Mouse (Mus musculus): Measurements from ENCODE around the gene Rftn1.

Rftn1 gene

DNA sequence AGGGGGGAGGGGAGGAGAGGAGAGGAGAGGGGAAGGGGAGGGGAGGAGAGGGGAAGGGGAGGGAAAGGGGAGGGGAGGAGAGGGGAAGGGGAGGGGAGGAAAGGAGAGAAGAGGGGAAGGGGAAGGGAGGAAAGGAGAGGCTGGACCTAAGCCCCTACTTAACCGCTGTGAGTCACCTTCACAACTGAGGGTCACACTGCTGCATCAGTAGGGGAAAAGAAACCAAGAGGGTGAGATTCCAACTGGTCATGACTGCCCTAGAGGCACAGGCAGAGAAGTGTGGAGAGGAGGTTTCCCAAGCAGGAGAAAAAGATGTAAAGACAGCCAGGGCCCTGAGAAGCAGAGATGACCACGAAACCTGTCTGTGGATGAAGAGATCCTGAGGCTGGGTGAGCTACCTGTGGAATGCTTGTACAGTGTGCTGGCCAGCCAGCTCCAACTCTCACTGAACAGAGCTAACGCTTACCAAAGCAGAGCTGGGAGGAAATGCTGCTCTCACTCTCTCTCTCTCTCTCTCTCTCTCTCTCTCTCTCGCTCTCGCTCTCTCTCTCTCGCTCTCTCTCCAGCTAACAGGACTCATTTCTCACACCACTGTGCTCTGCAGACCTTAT, 19.4 kb downstream of the Rftn1 start:
- peak; percentile 34 to 36 for DNase-seq

DNA sequence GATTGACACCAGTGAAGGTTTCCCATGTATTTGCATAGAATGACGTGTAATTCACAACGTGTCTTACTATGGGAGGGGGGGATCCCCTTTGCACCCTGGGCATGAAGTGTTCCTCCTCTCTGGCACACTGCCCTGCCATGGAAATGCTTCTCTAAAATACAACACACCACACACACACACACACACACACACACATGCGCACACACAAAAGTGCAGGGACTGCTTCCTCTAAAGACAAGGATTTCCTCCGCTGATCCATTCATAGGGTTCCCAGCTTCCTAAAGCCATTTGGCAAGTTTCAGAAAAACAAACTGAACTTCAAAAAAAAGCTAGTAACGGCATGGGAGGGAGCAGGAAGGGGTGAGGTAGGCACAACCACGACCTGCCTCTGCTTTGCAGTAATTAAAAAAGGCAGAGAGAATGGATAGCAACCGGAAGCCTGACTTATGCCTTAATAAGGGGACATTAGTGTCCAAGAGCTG, 20.5 kb downstream of the Rftn1 start:
- peak; percentile 73 to 76 for DNase-seq

DNA sequence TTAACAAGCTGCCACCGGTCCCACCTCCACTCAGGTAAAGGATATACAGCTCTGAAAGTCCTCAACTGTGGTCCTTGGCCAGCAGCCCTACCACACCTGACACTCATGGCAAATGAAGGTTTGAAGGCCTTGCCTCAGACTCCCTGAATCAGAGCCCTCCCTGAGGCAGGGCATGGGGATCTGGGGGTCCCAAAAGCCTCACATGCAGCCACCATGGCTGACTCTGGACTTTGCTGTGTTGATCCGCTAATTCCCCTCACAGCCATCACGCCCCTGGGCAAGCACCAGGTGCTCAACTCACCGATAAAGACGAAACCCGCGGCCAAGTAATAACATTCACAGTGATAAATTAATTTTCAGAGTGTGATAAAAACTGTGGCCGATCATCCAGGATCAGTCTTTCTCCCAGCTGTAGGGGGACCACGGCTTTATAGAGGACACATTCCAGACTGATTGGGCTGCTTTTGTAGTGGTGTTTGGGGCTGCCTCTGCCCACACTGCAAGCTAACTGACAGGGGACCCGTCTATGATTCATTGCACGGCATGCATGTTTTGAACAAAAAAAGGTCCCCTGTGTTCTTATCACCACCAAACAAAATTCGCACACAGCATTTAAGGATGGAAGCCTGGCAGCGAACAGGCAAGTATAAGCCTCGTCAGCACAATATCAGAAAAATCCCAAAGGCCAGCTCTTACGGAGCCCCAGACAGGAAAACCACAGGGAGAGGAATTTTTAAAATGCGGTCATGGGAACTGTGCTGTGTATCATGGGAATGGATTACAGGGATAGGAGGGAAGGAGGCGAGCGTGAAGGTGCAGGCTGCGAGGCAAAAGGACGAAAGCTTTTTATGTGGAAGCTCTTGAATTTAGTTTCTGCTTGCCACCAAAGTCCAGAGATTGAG, 29.3 kb downstream of the Rftn1 start:
- no peak for DNase-seq

DNA sequence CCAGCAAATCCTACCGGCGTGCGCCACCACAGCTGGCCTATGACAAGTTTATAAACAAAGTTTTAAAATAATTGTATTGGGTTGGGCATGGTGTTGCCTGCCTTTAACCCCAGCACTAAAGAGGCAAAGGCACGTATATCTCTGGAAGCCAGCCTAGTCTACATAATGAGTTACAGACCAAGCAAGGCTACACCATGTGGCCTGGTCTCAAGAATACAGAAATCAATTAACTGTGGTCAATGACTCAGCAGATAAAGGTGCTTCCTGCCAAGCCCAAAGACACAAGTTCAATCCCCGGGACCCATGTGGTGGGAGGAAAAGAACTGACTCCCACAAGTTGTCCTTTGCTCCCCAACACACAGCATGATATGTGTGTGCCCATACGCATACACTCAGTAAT, 30.1 kb downstream of the Rftn1 start:
- DNase-seq = no peak

DNA sequence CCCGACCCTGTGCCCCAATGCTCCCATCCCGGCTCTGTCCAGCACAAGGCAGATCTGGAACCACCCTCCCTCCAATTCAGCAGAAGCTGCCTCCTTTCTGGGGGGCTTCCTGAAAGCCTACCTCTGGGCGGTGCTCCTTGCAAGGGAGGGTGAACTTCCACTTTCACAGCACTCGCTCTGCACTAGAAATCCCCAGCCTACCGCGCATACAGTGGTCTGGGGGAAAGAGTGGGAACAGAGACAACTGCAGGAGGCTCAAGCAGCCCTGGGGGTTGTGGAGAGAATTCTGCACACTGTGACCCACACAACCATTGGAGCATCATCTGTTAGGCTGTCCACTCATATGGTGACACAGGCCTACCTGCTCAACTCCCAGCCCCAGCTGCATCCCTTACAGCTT, 30.7 kb downstream of the Rftn1 start:
- peak; percentile 56 to 58 for DNase-seq

DNA sequence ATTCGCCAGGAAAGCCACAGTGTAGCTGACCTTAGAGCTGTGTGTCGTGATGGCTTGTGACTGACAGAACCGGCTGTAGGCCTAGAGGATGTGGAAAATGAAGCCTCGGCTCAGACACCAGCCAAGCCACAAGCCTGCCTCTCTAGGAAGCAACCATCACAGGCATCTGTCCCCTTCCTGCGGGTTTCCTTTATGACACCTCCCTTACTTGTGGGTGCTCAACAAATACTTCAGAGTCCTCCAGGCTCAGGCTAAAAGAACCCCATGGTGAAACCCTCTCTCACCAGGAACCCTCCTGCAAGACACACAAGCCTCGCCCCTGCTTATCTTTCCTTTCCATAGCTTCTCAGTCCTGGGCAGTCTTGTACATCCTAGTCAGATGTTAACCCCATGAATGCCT, 31.9 kb downstream of the Rftn1 start:
- peak; percentile 39 to 46 for DNase-seq

DNA sequence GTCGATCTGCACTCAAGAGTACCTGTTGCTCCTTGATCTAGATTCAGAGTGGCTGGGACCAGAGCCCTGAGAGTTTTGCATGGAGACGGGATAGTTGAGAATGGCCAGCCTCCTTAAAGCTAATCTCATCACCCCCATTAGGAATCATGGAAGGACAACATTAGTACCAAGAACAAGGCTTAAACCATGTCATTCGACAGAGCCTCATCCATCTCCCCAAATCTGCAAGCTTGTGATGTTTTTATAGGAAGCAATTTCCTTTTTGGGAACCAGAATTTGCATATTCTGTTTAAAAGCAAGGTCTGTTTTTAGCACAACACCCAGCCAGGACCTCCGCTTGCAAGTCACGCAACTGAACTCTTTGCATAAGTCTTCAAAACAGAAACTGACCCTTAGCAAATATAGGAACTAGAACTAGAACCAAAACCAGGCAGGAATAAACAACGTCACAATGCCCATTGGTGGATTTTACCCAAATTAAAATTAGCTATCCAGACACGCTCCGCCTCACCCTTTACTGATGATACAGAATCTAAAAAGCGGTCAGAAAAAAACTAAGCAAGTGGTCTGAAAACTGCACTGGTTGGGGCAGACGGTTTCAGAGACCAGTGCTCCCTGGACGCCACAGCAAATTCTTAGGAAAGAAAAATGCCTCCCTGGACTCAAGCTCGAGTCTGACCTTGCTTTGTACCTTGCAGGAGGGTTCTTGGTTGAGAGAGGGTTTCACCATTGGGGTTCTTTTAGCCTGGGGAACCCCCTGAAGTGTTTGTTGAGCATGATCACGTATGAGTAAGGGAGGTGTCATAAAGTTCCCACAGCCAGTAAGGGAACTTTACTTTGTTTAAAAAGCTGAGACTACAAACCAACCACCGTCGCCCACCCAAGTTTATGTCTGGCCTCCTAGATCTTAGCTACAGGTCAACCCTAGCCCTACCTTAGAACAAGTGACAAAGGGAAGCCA, 33.0 kb downstream of the Rftn1 start:
- peak; percentile 78 to 80 for DNase-seq

DNA sequence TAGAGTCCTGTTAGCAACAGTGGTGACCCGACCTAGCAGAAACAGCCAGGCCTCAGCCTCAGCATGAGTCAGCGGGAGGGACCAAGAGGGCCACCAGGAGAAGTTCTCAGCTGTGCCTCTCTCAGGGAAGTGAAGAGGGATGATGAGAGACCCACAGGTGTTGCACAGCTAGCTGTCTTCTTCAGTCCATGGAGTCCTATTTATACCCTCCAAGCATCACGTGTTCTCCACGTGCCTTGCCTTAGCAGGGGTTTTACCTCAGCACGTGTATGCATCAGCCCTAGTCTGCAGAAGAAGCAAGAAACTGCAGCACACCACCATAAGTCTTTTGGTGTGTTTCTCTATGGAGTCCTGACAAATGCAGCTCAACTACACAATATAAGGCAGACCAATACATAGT, 38.4 kb downstream of the Rftn1 start:
- DNase-seq = no peak

DNA sequence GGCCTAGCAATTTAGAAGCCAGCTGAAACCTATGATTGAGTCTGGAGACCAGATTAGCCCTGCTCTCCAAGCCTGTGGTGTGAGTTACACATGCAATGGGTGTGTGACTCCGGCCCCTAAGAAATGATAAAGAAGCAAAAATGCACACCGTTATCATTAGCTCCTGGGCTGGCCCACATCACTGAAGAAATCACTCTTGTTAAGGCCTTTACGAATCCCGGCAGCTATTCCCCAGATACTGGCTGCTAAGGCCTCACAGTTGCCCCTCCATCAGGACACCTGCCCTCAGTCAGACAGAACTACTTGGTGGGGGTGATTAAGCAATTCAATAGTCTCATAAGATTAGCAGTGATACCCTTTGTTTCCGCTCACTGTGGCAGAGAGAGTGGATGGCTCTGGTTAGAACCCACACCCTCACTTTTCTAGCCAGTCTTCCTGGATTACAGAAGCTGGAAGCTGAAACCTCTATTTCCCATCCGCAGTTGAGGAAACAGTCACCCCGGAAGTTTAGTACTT, 39.2 kb downstream of the Rftn1 start:
- no peak for DNase-seq

DNA sequence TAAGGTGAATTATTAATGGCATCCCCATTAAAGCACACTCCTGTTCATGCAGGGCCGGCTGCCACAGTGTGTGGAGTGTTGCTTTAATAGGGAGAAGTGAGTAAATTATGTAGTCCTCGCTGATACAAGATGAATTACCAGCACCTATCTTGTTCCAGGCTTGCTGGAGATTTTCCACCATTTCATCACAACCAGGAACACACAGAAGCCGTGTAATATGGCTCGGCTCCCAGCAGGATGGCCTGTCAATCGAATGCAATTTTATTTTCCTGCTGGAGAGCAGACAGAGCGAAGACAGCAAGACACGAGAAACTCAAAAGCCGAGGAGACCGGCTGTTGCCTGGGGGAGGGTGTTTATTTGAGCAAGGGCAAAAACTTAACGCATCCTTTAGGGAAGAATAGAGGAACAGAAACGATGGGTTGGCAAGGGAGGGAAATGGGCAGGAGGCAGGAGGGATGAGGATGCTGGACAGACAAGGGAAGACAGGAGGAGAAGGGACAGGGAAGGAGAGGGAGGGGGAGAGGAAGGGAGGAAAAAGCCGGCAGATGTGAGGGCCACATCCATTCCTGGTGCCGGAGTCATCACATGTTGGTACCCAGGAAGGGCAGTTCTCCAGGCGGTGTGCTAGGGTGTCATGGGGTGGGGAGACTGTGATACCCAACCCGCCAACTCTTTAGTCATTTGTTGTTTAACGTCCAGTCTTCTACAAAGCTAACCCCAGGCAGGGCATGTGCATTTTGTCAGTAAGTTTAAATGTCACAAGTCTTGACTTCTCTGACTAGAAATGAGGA, 39.9 kb downstream of the Rftn1 start:
- DNase-seq = no peak

DNA sequence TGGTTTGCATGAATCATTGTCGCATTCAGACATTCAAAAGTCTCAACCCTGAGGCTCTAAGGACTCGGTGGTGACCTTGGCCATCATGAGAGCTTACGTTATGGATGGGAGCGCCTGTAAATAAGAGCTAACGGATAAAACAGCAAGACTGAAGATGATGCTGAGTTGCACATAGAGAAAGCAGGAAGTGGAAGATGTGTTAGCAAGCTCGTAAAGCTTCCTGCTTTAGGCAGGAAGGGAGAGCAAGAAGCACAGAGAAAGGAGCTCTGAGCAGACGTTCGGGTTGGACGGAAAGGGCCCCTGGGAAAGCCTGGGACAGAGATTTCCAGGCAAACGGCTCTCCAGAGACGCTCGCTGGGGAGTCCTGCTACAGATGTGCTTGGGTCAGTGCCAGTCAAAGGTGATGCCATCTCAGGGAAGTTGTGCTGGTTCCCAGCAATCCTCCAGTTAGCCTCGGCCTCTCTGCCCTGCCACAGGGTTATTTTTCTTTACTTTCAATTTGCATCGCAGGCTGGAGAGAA, 40.7 kb downstream of the Rftn1 start:
- no peak for DNase-seq

DNA sequence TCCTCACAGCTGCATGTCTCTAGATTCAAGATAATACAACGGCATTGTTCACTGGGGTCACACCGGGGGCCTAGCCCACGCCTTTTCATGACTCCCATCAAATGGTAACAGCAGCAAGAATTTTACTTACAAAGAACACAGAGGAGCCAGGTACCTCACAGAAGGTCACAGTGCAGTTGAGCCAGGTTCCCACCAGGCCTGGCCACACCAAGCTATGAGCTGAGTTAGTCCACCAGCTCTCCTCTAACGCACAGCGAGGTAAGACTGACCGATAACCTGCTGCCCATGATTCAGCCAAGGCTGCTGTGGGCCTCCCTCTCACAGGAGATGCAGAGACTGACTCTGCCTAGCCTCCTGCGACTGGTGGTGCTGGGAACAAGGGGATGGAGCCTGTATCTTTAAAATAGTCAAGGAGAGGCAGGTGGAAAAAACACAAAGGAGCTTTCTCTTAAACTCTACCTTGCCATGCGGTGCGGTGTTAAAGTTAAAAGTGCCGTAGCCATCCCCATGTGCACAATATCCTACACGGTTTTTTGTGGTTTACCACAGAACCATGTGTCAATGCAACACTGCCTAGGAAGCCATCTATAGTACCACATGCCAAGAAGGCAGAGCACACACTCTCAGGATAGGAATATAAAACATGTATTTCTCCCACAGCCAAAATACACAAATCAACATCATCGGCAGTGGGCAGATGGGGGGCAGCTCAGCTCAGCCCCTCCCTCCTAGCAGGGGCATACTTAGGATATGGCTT, 42.5 kb downstream of the Rftn1 start:
- DNase-seq = no peak

DNA sequence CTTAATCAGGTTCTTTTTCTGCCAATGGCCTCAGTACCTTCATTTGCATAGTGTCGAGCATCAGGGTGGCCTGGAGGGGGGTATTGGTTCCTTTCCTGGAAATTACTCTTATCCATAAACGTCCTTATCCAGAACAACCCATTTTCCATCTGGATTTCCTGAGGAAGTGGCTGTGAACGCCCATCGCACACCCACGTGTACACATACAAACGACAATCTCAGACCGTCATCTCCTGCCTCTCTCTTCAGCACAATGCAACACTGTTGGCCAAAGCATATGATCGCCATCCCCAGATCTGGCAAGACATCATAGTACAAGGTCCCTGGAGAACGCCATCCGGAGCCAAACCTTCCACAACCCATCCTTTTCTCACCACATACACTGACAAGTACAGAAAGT, 47.1 kb downstream of the Rftn1 start:
- no peak for DNase-seq

DNA sequence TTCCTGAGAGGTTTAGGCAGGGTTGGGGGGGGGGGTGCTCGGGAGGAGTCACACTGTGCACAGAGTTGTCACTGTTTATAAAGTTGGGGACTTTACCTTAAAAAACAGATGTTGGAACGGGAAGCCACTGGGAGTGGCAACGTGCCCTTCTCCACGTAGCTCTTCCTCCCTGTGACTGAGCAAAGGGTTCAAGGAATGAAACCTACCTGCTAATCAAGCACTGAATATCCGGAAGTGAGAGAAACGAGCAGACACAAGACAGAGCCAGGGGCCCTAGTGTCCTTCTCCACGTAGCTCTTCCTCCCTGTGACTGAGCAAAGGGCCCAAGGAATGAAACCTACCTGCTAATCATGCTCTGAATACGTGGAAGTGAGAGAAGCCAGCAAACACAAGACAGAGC, 47.9 kb downstream of the Rftn1 start:
- no peak for DNase-seq

DNA sequence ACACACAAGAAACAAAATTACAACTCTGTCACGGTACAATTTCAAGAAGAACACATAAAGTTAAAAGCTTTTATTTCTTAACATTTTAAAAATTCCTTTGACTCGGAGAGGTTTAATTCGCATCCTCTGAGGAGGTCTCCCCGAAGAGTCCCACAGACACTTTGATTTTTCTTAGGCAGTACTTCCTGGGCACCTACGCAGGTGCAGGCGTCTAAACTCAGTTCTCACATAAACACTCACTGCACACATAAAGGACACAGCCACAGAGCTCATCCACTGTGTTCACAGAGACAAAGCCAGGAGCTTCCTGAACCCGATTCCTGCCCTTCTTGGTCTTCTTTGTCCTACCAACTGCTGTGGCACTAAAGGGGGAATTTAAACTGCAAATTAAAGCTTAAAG, 48.3 kb downstream of the Rftn1 start:
- no peak for DNase-seq

DNA sequence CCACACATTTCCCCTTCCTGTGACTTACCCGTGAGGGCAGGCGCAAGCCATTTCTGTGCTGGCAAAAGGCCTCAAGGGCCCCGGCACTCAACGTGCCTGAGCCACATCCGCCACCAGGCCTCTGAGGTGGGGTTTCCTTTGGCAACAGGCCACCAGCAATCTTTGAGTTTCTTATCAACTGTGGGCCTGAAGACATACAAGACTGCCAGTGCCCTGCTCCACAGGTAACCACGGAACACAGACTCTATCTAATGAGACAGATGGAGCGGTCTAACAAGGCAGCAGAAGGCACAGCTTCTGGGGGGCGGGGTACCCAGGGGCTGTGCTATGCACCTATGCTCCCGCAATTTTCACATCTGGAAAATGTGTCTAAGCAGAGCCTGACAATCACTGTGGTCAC, 54.4 kb downstream of the Rftn1 start:
- peak; percentile 69 to 75 for DNase-seq

DNA sequence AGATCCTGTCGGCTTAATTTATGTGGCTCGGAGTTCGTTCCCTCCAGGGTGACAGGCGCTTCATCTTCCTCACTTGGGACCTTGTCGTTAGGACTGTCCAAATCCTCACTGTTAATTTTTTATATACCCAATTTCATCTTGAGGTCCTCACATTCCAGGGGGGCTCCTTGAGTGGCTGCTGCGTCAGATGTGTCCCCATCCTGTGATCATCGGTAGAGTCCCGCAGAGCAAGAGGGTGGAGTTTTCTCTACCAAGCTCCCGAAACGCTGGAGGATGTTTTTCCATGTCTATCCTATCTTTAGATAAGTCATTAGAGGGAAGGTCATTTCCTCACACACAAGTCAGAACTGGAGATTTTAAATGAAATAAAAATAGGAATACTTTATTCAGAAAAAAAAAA, 55.0 kb downstream of the Rftn1 start:
- DNase-seq = no peak

DNA sequence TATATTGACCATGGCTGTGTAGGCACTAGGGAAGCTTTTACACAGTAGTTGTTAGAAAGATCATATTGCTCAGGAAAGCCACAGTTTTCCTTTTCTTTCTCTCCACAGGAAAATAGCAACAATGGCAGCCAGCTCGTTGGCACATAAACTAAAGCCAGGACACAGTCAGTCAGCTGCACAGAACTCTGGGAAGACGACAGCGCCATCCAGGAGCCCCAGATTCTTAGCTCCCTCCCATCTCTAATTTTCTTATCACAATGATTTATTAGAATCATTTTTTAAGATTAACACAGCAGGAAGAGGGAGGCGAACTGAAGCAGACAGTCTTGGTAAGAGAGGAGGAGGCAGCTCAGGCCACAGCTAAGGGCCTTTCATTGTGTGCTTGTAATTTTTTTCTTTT, 58.8 kb downstream of the Rftn1 start:
- DNase-seq = no peak

DNA sequence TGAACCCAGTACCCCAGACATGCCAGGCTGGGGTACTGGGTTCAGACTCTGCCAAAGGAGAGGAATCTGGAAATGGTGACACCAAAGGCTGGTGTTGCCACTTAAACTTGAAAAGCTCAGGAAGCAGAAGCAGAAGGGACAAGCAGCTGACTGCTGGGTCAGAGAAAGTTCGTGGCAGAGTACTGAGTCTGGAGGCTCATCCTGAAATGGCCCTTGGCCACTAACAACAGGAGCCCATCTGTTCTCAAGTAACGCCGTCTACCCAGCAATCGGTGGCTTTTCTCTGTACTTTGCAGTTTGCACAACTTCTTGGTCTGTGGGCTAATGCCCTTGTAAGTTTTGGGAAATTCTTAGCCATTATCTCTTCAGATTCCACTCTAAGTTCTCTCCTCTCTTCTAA, 60.1 kb downstream of the Rftn1 start:
- DNase-seq = no peak

DNA sequence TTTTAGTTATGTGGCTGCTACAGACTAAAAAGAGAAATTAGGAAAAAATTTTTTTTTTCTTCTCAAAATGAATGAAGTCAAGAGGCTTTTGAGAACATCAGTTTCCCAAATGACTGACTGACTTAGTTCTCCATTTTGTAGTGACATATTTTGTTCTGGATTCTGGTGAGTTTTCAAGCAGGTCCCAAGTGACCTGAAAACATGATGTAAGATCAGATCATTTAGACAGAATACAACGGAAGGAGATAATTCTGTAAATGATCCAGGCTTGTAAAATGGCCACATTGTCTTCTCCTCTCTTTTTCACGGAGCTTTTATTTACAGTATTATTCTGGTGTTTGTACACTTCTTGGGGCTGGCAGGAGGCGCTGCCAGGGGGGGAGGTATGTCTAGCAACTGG, 62.1 kb downstream of the Rftn1 start:
- no peak for DNase-seq
